In genomic region chr14:21682681-21683129, GRCm38 (mm10) we compare ENCODE assay signal across 9 mouse cellular contexts. TPM values are rescaled to one million over a fixed set of nuclear protein-coding genes. Genes with fewer than 3 reads are reported as not detected.
DNase-seq lines count a peak whose midpoint lies in the region; ATAC-seq lines count a peak whose summit lies in the region.
"Had no signal": no experiment of that assay in that cellular context is flagged by ENCODE, and none has a peak within 500 bp of the region (broad histone marks: within the 10 kb centered on the region; RNA-seq: fewer than 3 reads in every experiment).

No protein-coding gene starts in this region.

- H3K9ac ChIP-seq in stomach, embryonic 16.5 days (ENCODE audit: low read length), result 0 out of 2 replicates have a peak overlapping the region, but pooled peaks have one; percentile 20

- no peaks in the 10 kb centered on the region for H3K9me3 ChIP-seq in heart, embryonic 10.5 days
- H3K9me3 ChIP-seq in midbrain, embryonic 10.5 days (replicated peaks), result no peaks in the 10 kb centered on the region
- no peaks in the 10 kb centered on the region for H3K9me3 ChIP-seq in stomach, embryonic 16.5 days (replicated peaks; ENCODE audit: control insufficient read depth, low read length)

- H3K27me3 ChIP-seq in heart, embryonic 10.5 days (ENCODE audit: insufficient read depth, poor library complexity, severe bottlenecking), result peaks cover 18% of the 10 kb centered on the region
- H3K27me3 ChIP-seq in midbrain, embryonic 10.5 days (ENCODE audit: low read depth, poor library complexity, severe bottlenecking), result peaks cover 34% of the 10 kb centered on the region
- peaks cover 5% of the 10 kb centered on the region for H3K27me3 ChIP-seq in stomach, embryonic 16.5 days (ENCODE audit: control insufficient read depth, insufficient read depth, low read length)

- H3K4me2 ChIP-seq in stomach, embryonic 16.5 days (ENCODE audit: low read depth, low read length), result peak overlapping the region; percentile 48

- peak; percentile 75; the same call in 1 of the 2 replicates for ATAC-seq in stomach, embryonic 16.5 days (ENCODE audit: insufficient read depth, low FRiP score)

- intact Hi-C loops in heart, postnatal 14 days (cut with DNase I), result no loop called here

- DNase-seq in heart, embryonic 10.5 days (ENCODE audit: low spot score), result no peak
- DNase-seq in heart, adult 8-10 months (ENCODE audit: low spot score), result no peak
- DNase-seq in c-Kit-positive CD71-positive TER-119-negative erythroid progenitor cells, embryonic 14.5 days (ENCODE audit: low read depth), result peak; percentile 93
- peak; percentile 31 for DNase-seq in heart, postnatal 14 days
- peak; percentile 77 to 85 for DNase-seq in kidney, postnatal 4 days
- DNase-seq in midbrain, embryonic 10.5 days (ENCODE audit: low spot score), result peak; percentile 84
- no peak for DNase-seq in frontal cortex, postnatal 10 days (ENCODE audit: low spot score in 2 of 2)

- peaks cover 56% of the 10 kb centered on the region for H3K4me1 ChIP-seq in heart, embryonic 10.5 days
- H3K4me1 ChIP-seq in midbrain, embryonic 10.5 days, result peaks cover 57% of the 10 kb centered on the region
- peaks cover 22% of the 10 kb centered on the region for H3K4me1 ChIP-seq in stomach, embryonic 16.5 days (ENCODE audit: control insufficient read depth, insufficient read depth, low read length)

- no peaks in the 10 kb centered on the region for H3K36me3 ChIP-seq in heart, embryonic 10.5 days
- no peaks in the 10 kb centered on the region for H3K36me3 ChIP-seq in midbrain, embryonic 10.5 days
- no peaks in the 10 kb centered on the region for H3K36me3 ChIP-seq in stomach, embryonic 16.5 days (ENCODE audit: control insufficient read depth, insufficient read depth, low read length)

- H3K4me3 ChIP-seq in heart, embryonic 10.5 days, result peak overlapping the region; percentile 45
- peak overlapping the region; percentile 49 for H3K4me3 ChIP-seq in midbrain, embryonic 10.5 days
- peak overlapping the region; percentile 20; the same call in 1 of the 2 replicates for H3K4me3 ChIP-seq in stomach, embryonic 16.5 days (replicated peaks; ENCODE audit: low read length)

- peak overlapping the region; percentile 53 for H3K27ac ChIP-seq in heart, embryonic 10.5 days
- H3K27ac ChIP-seq in midbrain, embryonic 10.5 days (replicated peaks), result peak overlapping the region; percentile 85
- no peak overlapping the region for H3K27ac ChIP-seq in stomach, embryonic 16.5 days (ENCODE audit: low read length)

- WGBS in heart, embryonic 10.5 days, result 1% methylated on average over 9 of the region's 9 CpGs
- WGBS in midbrain, embryonic 10.5 days, result under 1% methylated on average over 9 of the region's 9 CpGs
- 8% methylated on average over 9 of the region's 9 CpGs for WGBS in stomach, embryonic 16.5 days

RNA-seq across cellular contexts. Expression of gene Dupd1, which starts 31.7 kb away (rescaled TPM):
- 0.12 and 0.15 TPM in 2 replicates for polyA plus RNA-seq in heart, embryonic 10.5 days (2016; fragmentation: Nextera tagmentation; extraction: Ambion mirVana)
- total RNA-seq in heart, adult 8-10 months (2022), result under 1 TPM in 2 of 4 experiments, not detected in 2; 0.37 to 0.47 TPM
- total RNA-seq in heart, postnatal 14 days (2021), result under 1 TPM in 1 of 2 experiments, not detected in 1; 0.26 TPM
- polyA plus RNA-seq in midbrain, embryonic 10.5 days (2016; fragmentation: Nextera tagmentation; extraction: Ambion mirVana), result not detected in 2 replicates
- 0.81 TPM in 1 of 2 replicates, not detected in the other for polyA plus RNA-seq in stomach, embryonic 16.5 days (2015; fragmentation: Nextera tagmentation; extraction: Ambion mirVana)
- polyA plus RNA-seq: cerebellum, adult 2 months had no signal

Comparison
In these comparisons a context has a peak if more than half of its experiments do, and no peak if none do; other contexts are left out.
1. DNase-seq: peak in c-Kit-positive CD71-positive TER-119-negative erythroid progenitor cells, embryonic 14.5 days (single experiment), heart, postnatal 14 days (2 of 2), kidney, postnatal 4 days (2 of 2) and midbrain, embryonic 10.5 days (single experiment); none in heart, embryonic 10.5 days (single experiment), heart, adult 8-10 months (single experiment) and frontal cortex, postnatal 10 days (0 of 2).
2. Peak in every context shown above with its lines, with median percentiles within 50 percentile points of each other: H3K4me3 ChIP-seq.